Mouse (Mus musculus): Measurements from ENCODE around the gene Arid1b. TPM values are rescaled to one million over a fixed set of nuclear protein-coding genes. Genes with fewer than 3 reads are reported as not detected.

The Arid1b gene
- polyA plus RNA-seq, 1 experiment, result 2.6 TPM

GRCm38 (mm10) chr17:5150660-5151063 is 156.5 kb downstream of the Arid1b start:
- TF ChIP-seq GATA1 (IDR thresholded peaks at IDR 0.05; ENCODE audit: low read length) (no peak), TAL1 (IDR thresholded peaks at IDR 0.05; ENCODE audit: low read length) (no peak)
- Histone ChIP-seq H3K27me3 (ENCODE audit: control insufficient read depth) (no peaks in the 10 kb centered on the region), H3K4me1 (ENCODE audit: control insufficient read depth) (peaks cover 10% of the 10 kb centered on the region), H3K36me3 (ENCODE audit: control insufficient read depth) (no peaks in the 10 kb centered on the region), H3K4me3 (replicated peaks) (no peak overlapping the region), H3K9me3 (ENCODE audit: control insufficient read depth, low read length) (no peaks in the 10 kb centered on the region)

- H3K4me3 ChIP-seq (replicated peaks), result no peak overlapping the region
- no peaks in the 10 kb centered on the region for H3K27me3 ChIP-seq (ENCODE audit: control insufficient read depth)
- no peaks in the 10 kb centered on the region for H3K36me3 ChIP-seq (ENCODE audit: control insufficient read depth)
Measured at GRCm38 (mm10) chr17:5151852-5152251, 157.7 kb downstream of the Arid1b start.

GRCm38 (mm10) chr17:5153461-5153860 is 159.3 kb downstream of the Arid1b start:
- Histone ChIP-seq H3K27me3 (ENCODE audit: control insufficient read depth) (no peaks in the 10 kb centered on the region), H3K4me1 (ENCODE audit: control insufficient read depth) (peaks cover 10% of the 10 kb centered on the region), H3K4me3 (replicated peaks) (no peak overlapping the region), H3K9me3 (ENCODE audit: control insufficient read depth, low read length) (no peaks in the 10 kb centered on the region), H3K36me3 (ENCODE audit: control insufficient read depth) (no peaks in the 10 kb centered on the region)
- no peak for TF ChIP-seq TAL1 (IDR thresholded peaks at IDR 0.05; ENCODE audit: low read length)
- TF ChIP-seq GATA1 (IDR thresholded peaks at IDR 0.05; ENCODE audit: low read length), result no peak

More at GRCm38 (mm10) chr17:5151852-5152251, 157.7 kb downstream of the Arid1b start:
- peaks cover 10% of the 10 kb centered on the region for H3K4me1 ChIP-seq (ENCODE audit: control insufficient read depth)
- TF ChIP-seq TAL1 (IDR thresholded peaks at IDR 0.05; ENCODE audit: low read length) (no peak), GATA1 (IDR thresholded peaks at IDR 0.05; ENCODE audit: low read length) (no peak)
- H3K9me3 ChIP-seq (ENCODE audit: control insufficient read depth, low read length), result no peaks in the 10 kb centered on the region

- Histone ChIP-seq H3K4me3 (replicated peaks) (no peak overlapping the region), H3K9me3 (ENCODE audit: control insufficient read depth, low read length) (no peaks in the 10 kb centered on the region), H3K27me3 (ENCODE audit: control insufficient read depth) (no peaks in the 10 kb centered on the region), H3K36me3 (ENCODE audit: control insufficient read depth) (no peaks in the 10 kb centered on the region), H3K4me1 (ENCODE audit: control insufficient read depth) (peaks cover 10% of the 10 kb centered on the region)
- TF ChIP-seq GATA1 (IDR thresholded peaks at IDR 0.05; ENCODE audit: low read length), result no peak
- TF ChIP-seq TAL1 (IDR thresholded peaks at IDR 0.05; ENCODE audit: low read length), result no peak
Measured at GRCm38 (mm10) chr17:5154322-5154721, 160.2 kb downstream of the Arid1b start.

- peaks cover 4% of the 10 kb centered on the region; the same call in 1 of the 2 replicates for H3K4me1 ChIP-seq (ENCODE audit: control insufficient read depth)
- H3K36me3 ChIP-seq (ENCODE audit: control insufficient read depth), result no peaks in the 10 kb centered on the region; the same call in 1 of the 2 replicates
- H3K4me3 ChIP-seq (replicated peaks), result no peak overlapping the region
- TF ChIP-seq GATA1 (IDR thresholded peaks at IDR 0.05; ENCODE audit: low read length) (no peak), TAL1 (IDR thresholded peaks at IDR 0.05; ENCODE audit: low read length) (no peak)
- H3K9me3 ChIP-seq (ENCODE audit: control insufficient read depth, low read length), result no peaks in the 10 kb centered on the region
- H3K27me3 ChIP-seq (ENCODE audit: control insufficient read depth), result no peaks in the 10 kb centered on the region
Measured at GRCm38 (mm10) chr17:5157609-5158008, 163.5 kb downstream of the Arid1b start.

GRCm38 (mm10) chr17:5162525-5162924 is 168.4 kb downstream of the Arid1b start:
- Histone ChIP-seq H3K4me3 (replicated peaks) (no peak overlapping the region), H3K9me3 (ENCODE audit: control insufficient read depth, low read length) (no peaks in the 10 kb centered on the region), H3K27me3 (ENCODE audit: control insufficient read depth) (no peaks in the 10 kb centered on the region), H3K4me1 (ENCODE audit: control insufficient read depth) (peaks cover 2% of the 10 kb centered on the region; the same call in 1 of the 2 replicates), H3K36me3 (ENCODE audit: control insufficient read depth) (no peaks in the 10 kb centered on the region; the same call in 1 of the 2 replicates)
- TF ChIP-seq GATA1 (IDR thresholded peaks at IDR 0.05; ENCODE audit: low read length) (no peak), TAL1 (IDR thresholded peaks at IDR 0.05; ENCODE audit: low read length) (no peak)

- Histone ChIP-seq H3K4me3 (replicated peaks) (no peak overlapping the region), H3K27me3 (ENCODE audit: control insufficient read depth) (no peaks in the 10 kb centered on the region), H3K4me1 (ENCODE audit: control insufficient read depth) (peaks cover 2% of the 10 kb centered on the region; the same call in 1 of the 2 replicates), H3K36me3 (ENCODE audit: control insufficient read depth) (no peaks in the 10 kb centered on the region; the same call in 1 of the 2 replicates), H3K9me3 (ENCODE audit: control insufficient read depth, low read length) (no peaks in the 10 kb centered on the region)
- TF ChIP-seq TAL1 (IDR thresholded peaks at IDR 0.05; ENCODE audit: low read length), result no peak
- TF ChIP-seq GATA1 (IDR thresholded peaks at IDR 0.05; ENCODE audit: low read length), result no peak
Measured at GRCm38 (mm10) chr17:5163251-5163826, 169.2 kb downstream of the Arid1b start.

GRCm38 (mm10) chr17:5164794-5165193 is 170.7 kb downstream of the Arid1b start:
- no peak for TF ChIP-seq TAL1 (IDR thresholded peaks at IDR 0.05; ENCODE audit: low read length)
- H3K36me3 ChIP-seq (ENCODE audit: control insufficient read depth), result no peaks in the 10 kb centered on the region; the same call in 1 of the 2 replicates
- H3K4me3 ChIP-seq (replicated peaks), result no peak overlapping the region
- no peaks in the 10 kb centered on the region for H3K27me3 ChIP-seq (ENCODE audit: control insufficient read depth)
- peaks cover 2% of the 10 kb centered on the region; the same call in 1 of the 2 replicates for H3K4me1 ChIP-seq (ENCODE audit: control insufficient read depth)
- no peaks in the 10 kb centered on the region for H3K9me3 ChIP-seq (ENCODE audit: control insufficient read depth, low read length)

- H3K36me3 ChIP-seq (ENCODE audit: control insufficient read depth), result no peaks in the 10 kb centered on the region; the same call in 1 of the 2 replicates
- H3K4me1 ChIP-seq (ENCODE audit: control insufficient read depth), result peaks cover 2% of the 10 kb centered on the region; the same call in 1 of the 2 replicates
- H3K27me3 ChIP-seq (ENCODE audit: control insufficient read depth), result no peaks in the 10 kb centered on the region
- H3K4me3 ChIP-seq (replicated peaks), result no peak overlapping the region
- TF ChIP-seq GATA1 (IDR thresholded peaks at IDR 0.05; ENCODE audit: low read length) (no peak), TAL1 (IDR thresholded peaks at IDR 0.05; ENCODE audit: low read length) (no peak)
- no peaks in the 10 kb centered on the region for H3K9me3 ChIP-seq (ENCODE audit: control insufficient read depth, low read length)
Measured at GRCm38 (mm10) chr17:5165201-5165825, 171.2 kb downstream of the Arid1b start.
